Mouse (Mus musculus) heart, adult 2 months (tissue): ENCODE measurements around the gene Prr15.

Experiments used
- CTCF ChIP-seq: fragments of 200-600 bp; IDR thresholded peaks from 2 replicates; pipeline ENCODE4 v1.8.1; 2022; ENCODE audit warnings: antibody characterized with exemption, mild to moderate bottlenecking, moderate library complexity
- EP300 ChIP-seq: fragments of 200-500 bp; IDR thresholded peaks from 2 replicates; pipeline ENCODE4 v1.6.1; 2011; ENCODE audit warnings: low read depth, low read length, control low read depth; ENCODE audit not compliant: insufficient read depth
- POLR2A ChIP-seq: fragments of 200-500 bp; IDR thresholded peaks from 2 replicates; pipeline ENCODE4 v1.6.1; 2011; ENCODE audit warnings: mild to moderate bottlenecking, low read depth, low read length, control low read depth; ENCODE audit not compliant: insufficient read depth

DNA sequence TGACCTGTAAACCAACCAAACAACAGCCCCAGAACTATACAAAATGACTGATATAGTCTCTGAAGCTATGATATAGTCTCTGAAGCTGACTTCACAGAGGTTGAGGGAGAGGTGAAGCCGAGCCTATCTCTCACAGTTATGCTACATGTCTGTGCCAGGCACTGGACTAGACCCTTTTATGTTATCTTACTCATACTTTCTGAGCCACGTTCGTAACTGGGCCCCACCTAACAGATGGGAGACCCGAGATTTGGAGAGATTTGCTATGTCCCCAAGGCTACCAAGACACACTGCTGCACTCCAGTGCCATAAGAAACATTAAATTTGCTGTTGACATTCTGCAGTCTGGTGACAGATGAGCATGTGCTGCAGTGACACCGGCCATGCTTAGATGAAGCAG is 41.0 kb downstream of the Prr15 start:
- TF ChIP-seq POLR2A (no peak), CTCF (no peak), EP300 (no peak)
